Mouse (Mus musculus) kidney, adult 18-20 months (tissue): ENCODE measurements around the gene Rcc1l.

Experiments
- DNase-seq: peaks from one replicate; pipeline ENCODE4 v3.0.0; 2021

The Rcc1l gene

DNA sequence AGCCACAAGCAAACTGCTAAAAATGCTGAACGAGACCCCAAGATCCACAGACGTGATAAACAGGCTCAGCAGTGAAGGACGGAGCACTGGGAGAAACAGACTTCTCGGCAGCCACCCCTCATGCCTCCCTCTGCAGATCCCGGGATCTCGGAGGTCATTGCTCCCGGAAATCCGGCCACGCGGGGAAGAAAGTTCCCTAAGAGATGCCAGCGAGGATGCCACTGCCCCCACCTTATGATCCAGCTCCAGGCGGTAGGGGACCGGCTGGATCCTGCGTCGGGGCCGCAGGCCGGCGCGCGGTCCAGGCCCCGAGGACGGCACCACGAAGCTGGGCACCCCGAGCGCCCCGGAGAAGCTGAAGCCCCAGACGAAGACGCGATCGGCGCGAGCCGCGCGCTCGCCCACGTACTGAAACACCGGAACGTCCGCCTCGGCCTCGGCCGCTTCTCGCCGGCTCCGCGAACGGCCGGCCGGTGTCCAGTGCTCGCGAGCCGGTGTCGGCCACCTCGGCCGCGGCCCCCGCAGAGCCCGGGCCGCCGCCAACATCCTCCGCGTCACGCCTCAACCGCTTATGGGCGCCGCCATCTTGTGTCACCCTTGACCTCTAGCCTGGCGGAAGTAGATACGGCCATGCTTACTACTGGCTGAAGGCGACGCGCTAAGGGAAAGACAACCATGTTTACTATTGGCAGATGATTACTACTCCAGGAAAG is at the start of gene Rcc1l:
Gene Rcc1l (minus strand): TSS at position 606 of the 713 bp plus-strand sequence.
- peak; percentile 88 for DNase-seq

DNA sequence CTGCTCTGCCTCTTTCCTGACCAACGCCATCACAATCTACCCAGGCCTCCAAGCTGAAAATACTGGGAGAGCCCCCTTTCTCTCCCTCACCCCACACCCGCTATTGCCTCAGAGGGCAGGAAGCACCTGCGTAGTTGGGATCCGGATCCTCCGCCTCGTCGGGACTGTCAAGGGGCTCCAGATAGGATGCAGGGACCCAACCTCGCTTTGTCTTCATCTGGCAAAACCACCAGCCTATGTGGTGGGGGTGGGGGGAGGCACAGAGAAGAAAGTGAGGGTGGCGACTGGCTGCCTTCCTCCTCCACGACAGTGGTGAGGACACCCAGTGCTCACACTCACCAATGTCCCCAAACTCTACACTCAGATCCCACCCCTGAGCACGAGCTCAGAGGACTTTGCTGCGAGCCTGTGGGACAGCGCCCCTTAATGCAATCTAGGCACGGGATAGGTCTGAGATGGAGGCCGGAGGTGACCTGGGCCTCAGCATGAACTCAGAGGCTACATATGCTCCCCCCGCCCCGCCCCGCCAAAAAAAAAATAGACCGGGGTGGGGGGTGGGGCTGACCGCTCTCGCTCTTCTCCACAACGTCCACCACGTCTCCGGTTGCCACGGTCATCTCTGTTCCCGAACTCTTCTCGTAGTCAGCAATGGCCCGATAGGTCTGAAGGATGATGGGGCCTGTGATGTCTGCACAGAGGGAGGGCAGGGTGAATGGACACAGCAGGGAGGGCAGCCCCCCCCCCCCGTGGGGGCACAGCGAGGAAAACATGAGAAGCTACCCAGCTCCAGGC is 48.7 kb upstream of the Rcc1l start:
- DNase-seq, result no peak

DNA sequence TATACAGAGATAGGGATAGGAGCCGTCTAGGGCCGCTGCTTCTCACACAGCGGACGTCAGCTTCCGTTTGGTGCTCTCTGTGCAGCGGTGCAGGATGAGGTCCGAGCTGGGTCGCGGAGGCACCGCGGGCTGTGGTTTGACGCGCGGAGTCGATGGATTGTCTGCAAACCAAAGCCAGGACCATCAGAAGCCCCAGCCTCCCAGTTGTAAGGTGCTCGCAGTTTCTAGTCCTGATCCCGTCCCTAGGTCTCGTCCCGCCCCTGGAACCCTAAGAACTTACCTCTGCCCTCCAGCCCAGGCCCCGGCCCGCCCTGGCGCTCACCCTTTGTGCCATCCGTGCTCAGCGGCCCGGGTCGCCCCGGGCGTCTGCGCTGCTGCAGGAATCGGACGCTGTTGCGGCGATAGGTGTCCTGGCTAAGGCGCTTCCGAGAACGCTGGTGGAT is 45.2 kb upstream of the Rcc1l start:
- no peak for DNase-seq

GRCm38 (mm10) chr5:134221278-134221677 is 44.7 kb upstream of the Rcc1l start:
- DNase-seq, result no peak

DNA sequence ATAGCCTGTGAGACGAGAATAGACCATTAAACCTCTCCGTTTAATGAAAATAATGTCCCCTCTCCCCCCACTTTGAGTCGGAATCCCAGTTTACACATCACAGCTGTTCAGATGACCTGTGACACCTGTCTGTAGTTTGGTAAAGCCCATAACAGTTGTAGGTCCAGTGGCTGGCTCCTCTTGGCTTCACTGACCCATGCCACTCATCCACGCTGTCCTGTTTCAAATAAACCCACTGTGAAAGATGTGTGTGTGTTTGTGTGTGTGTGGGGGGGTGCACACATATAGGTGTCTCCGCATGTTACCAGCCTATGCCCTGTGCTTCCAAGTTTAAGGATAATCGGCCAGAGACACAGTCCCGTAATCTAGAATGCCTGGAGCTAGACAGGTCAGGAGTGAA is 41.3 kb upstream of the Rcc1l start:
- DNase-seq, result no peak

- DNase-seq, result no peak
These were observed 37.6 kb upstream of the Rcc1l start for GRCm38 (mm10) chr5:134214021-134214806.

GRCm38 (mm10) chr5:134209931-134210554 is 33.5 kb upstream of the Rcc1l start:
- DNase-seq, result peak; percentile 48

DNA sequence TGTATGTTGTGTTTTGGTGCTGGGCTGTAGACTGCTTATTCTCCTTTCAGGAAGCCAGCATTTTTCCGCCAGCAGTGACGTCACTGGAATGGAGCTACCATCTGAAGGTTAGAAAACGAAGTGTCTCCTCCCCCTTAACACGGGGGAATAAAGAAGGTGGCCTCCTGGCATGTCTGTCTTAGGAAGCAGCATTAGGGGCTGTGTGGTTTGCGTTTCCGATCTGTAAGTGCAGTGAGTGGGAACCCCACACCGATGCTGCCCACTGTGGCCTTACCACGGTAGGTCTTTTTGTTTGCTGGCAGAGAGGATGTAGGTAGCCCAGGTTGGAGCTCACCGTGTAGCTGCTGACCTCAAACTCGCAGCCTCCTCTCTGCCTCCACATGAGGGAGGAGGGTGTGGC is 30.1 kb upstream of the Rcc1l start:
- DNase-seq, result no peak

- no peak for DNase-seq
These were observed 17.1 kb upstream of the Rcc1l start for GRCm38 (mm10) chr5:134193664-134194063.

- DNase-seq, result no peak
These were observed 12.0 kb upstream of the Rcc1l start for GRCm38 (mm10) chr5:134188571-134188970.

- peak; percentile 70 for DNase-seq
These were observed 10.6 kb upstream of the Rcc1l start for GRCm38 (mm10) chr5:134186961-134187731.

DNA sequence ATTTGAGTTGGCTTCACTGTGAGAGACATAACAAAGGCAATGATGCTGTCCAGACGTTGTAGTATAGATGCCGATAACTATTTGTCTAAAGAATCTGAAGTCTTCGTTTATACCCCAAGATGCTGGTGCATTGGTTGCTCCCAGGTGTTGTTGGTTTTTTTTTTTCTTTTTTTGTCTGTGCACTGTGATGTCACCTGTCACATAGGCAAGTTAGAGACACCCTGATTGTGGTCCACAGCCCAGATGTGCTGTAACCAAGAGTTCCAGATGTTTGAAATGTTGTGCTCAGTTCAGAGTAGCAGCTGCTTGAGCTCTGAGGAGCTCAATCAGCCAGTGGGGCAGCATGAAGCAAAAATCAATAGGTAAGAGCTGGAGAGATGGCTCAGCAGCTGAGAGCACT is 9.5 kb upstream of the Rcc1l start:
- no peak for DNase-seq

- DNase-seq, result peak; percentile 99
These were observed 7.6 kb upstream of the Rcc1l start, which contains the start of gene Gtf2ird2 for GRCm38 (mm10) chr5:134183880-134184808. Gene Gtf2ird2, plus strand, starts transcription at chr5:134184019.

DNA sequence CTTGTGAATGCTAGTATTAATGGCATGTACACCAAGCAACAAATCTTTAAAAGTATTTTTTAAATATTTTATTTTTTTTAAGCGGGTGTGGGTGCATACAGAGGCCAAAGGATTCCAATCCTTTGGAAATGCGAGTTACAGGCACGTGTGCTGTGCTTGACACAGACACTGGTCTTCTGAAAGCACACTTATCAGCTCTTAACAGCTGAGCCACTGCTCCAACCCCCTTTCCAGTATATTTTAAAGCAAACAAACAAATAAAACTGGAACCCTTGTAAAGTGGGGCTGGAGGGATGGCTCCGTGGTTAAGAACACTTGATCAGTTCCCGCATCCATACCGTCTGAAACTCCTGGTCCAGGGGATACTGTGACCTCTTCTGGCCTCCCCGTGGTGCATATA is 6.6 kb upstream of the Rcc1l start:
- DNase-seq, result no peak

DNA sequence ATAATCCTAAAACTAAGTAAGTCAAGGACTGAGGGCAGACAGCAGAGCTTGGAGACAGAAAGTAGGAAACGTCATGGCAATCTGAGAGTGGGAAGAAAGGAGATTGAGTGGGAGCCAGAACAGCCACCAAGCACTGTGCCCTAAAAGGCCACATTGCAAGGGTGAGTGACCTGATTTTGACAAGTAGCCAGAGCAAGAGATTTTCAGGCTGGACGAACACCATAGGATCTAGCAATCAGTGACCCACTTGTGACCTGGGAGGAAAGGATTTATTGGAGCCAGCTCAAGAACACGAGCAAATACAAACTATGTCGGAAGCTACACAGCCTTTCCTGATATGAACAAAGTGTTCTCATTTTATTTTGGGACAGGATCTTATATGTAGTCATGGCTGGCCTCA is 6.2 kb upstream of the Rcc1l start:
- peak; percentile 28 for DNase-seq

DNA sequence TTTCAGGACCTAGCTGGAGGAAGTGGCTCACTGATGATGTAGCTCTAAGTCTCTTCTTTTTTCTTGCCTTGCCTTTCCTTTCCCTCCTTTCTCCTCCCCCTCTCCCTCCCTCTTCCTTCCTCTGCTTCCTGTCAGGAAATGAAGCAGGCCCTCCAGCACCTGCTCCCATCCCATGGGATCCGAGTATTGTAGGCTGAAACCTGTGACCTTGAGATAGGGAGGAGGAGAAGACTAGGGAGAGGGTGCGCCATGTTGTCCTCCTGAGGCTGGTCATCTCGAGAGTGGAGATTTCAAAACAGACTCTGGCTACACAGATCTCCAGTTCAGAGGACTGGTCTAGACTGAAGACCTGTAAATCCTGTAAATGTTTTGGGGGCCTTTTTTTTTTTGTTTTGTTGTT is 5.6 kb upstream of the Rcc1l start:
- no peak for DNase-seq

DNA sequence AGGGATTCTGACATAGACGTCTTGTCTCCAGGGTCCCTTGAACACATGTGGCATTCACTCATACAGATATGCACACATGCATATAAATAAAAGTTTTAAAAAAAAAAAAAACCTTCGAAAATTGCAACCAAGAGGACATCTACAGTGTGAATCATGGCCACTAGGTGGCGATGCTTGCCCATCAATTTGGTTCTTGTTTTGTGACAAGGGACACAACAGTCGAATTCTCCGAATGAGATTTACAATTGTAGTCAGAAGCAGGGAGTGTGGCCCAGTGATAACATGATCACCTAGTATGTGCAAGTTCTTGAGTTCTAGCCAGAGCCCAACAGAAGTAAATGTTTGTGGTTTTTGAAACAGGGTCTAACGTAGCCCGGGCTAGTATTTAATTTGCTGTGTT is 3.3 kb upstream of the Rcc1l start:
- DNase-seq, result peak; percentile 85

- DNase-seq, result no peak
These were observed 2.0 kb upstream of the Rcc1l start for GRCm38 (mm10) chr5:134178536-134178935.

GRCm38 (mm10) chr5:134175696-134176095 is 878 bp downstream of the Rcc1l start:
- DNase-seq, result no peak

DNA sequence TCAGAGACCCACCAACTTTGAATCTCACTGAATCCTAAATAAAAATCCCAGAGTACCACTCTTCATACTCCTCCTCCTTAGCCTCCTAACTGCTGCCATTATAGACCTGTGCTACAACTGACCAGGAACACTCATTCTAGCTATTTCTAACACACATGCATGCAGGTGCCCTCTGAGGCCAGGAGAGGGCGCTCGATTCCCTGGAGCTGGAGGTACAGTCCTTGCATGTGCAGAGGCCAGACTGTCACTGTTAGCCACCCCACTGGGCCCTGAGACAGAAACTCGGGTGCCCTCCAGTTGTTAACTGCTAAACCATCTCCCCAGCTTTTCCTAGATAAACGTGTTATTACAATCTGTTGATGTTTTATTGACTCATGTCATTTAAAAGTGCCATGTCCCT is 3.4 kb downstream of the Rcc1l start:
- DNase-seq, result peak; percentile 15

GRCm38 (mm10) chr5:134170167-134170566 is 6.4 kb downstream of the Rcc1l start:
- no peak for DNase-seq
